Mouse (Mus musculus): ENCODE measurements around the gene Cyp2j6.
"Not testable (repeated sequence)": the region's sequence is repeated elsewhere in the genome, so short reads cannot be mapped to it uniquely, and the experiment has no call there.

DNA sequence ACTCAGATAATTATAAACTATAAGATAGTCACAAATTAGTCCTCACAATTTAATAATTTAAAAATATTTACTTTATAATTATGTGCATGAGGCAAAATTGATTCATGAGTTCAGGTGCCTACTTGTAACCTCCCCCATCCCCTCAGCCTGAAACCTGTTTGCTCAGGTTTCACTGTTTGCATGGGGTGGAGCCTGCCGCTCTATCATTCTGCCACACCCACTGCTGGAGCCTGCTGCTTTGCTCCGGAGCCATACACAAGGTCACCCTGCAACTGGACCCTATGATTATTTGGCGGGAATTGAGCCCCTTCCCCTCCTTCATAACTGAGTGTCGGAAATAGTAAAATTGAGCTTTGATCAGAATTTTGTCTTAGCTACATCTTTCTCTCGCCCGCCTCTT is 26.9 kb upstream of the Cyp2j6 start:
- TF ChIP-seq CTCF (IDR thresholded peaks at IDR 0.05; ENCODE audit: insufficient read depth, low read length); POLR2A (IDR thresholded peaks at IDR 0.05; ENCODE audit: borderline replicate concordance, extremely low read depth, low read depth, low read length): not testable (repeated sequence)
